Mouse (Mus musculus): ENCODE measurements around the gene Pdk2. TPM values are rescaled to one million over a fixed set of nuclear protein-coding genes. Genes with fewer than 3 reads are reported as not detected.

Gene Pdk2
- total RNA-seq, 2 experiments from 2014 or later = 144 to 199 TPM

GRCm38 (mm10) chr11:95070140-95071107 is 29.3 kb upstream of the Pdk2 start:
- no peak for DNase-seq

GRCm38 (mm10) chr11:95069226-95069957 is 28.2 kb upstream of the Pdk2 start:
- no peak for DNase-seq

GRCm38 (mm10) chr11:95056768-95057501 is 15.8 kb upstream of the Pdk2 start:
- DNase-seq = no peak

- DNase-seq = no peak
Measured at GRCm38 (mm10) chr11:95053062-95053461, 11.9 kb upstream of the Pdk2 start.

GRCm38 (mm10) chr11:95046980-95047680 is 6.0 kb upstream of the Pdk2 start:
- peak; percentile 73 for DNase-seq

DNA sequence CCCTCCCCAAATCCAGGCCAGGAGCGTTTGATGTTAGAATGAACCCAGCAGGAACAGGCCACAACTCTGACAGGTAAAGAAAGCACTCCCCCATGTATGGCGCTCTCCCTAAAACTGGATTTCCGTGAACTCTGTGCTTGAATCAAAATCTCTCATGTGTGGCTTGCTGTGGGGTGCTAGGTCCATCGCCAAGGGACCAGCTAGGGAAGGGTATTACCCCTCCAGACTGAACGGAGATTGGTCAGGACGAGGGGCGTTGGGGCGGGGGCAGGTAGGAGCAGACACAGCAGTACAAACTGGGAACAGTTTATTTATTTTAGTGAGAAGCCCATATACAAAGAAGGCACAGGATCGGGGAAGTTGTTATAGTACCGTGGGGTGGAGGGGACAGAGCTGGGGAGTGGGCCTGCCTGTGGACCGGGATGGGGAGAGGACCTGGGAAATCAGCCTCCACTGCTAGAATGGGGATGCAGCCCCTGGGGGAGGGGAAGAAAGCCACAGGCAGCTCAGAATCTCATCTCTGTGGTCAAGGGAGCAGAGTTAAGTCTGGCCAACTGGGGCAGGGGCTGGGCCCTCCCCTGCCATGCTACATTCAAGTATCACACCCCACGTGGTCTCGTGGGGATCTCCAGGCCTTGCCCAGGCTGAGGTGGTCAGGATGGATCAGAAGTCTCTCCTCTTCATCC is 3.2 kb upstream of the Pdk2 start:
- DNase-seq = no peak

- DNase-seq = no peak
Measured at GRCm38 (mm10) chr11:95043608-95044007, 2.5 kb upstream of the Pdk2 start.

- no peak for DNase-seq
Measured at GRCm38 (mm10) chr11:95043060-95043459, 1.9 kb upstream of the Pdk2 start.

DNA sequence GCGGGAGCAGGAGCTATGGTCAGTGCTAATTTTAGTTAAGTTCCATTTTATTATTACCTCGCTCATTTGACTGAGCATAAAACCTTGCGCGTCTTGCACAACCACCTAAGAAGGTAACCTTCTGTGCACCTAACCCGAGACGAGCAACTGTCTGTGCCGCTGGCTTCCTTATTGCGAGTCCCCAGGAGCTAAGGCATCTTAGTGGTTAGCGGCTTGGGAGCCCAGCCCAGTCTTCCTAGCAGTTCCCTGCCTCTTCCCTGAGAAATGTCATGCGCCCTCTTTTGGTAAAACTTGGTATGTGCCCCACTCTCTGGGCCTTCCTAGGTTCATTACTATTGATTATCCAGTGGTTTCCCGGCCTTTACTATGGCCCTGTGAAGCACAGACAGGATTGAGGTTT is 942 bp upstream of the Pdk2 start:
- DNase-seq = peak; percentile 88

DNA sequence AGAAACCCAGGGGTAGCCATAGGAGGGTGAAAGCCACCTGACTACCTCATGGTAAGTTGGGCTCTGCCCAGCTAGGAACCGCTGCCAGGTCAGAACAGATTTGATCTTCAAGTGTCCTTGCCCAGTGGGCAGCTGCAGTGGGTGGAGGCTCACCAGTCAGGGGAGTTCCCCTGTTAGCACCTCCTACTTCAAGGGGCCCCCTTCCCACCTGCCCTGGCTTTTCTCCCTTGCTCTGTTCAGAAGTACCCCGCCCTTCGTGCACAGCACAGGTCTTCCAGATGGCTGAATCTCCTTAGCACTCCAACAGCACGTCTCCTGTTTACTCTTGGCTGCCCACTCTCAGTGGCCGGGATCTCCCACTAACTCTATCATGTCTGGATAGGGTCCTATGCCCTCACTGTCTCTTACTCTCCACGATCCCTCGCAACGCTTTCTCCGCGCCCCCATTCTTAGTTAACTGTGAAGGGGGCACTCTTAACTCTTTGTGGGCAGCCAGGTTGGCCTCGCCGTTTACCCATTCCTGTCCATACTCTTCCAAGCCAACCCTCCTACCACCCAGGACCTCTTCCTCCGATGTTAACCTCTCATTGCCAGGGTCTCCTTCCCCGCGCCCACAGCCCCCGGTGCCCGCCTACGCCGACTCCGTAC is 539 bp downstream of the Pdk2 start:
- DNase-seq = peak; percentile 78

GRCm38 (mm10) chr11:95039766-95040165 is 1.4 kb downstream of the Pdk2 start:
- DNase-seq = no peak

DNA sequence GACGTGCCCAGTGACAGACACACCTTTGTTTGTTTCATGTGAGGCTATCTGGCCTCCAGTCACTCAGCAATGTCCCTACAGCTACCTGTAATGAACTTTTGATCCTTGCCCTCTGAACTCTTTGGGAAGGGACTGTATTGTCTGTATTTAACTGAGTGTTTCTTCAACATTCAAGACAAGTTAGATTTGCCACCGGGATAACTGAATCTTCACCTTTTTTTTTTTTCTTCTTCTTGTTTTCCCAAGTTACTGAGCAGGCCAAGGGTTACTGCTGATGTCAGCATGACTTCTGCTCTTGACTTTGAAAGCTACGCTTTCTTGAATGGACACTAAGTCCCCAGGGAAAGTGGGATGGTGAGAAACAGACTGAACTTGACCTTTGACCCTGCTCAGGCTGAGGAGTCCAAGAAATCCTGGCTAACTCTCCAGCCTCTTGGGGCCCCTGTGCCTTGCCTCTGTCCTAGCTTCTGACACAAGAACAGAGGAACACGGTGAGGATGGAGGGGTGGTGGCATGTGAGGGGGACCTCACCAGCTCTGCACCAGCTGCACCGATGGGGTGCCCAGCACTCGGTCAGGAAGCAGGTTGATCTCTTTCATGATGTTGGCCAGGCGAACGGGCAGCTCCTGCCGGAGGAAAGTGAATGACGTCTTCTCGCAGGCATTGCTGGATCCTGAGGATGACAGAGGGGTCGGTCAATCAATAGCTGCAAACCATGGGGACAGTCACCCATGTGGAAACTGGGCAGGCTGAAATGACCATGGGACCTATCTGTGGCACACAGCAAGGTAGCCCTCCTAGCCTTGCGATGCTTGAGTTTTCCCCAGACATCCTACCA is 2.1 kb downstream of the Pdk2 start:
- DNase-seq = peak; percentile 56

- DNase-seq = no peak
Measured at GRCm38 (mm10) chr11:95038156-95038817, 2.9 kb downstream of the Pdk2 start.

DNA sequence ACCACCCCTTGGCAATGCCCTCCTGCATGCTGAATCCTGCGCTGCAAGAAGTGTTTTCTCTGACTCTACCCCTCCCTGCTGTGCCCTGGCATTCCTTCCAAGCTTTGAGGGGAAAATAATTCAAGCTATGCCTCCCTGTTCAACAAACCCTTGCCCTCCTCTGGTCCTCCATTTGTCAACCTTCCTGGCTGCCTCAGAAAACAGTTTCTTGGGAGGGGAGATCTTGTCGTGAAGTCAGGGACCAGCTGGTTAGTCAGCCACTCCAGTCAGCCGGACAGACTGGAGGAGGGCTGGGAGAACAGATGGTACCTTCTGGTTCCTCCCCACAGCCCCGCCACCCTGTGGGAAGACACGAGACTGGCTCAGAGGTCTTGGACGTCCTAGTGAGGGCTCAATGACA is 3.8 kb downstream of the Pdk2 start:
- no peak for DNase-seq

DNA sequence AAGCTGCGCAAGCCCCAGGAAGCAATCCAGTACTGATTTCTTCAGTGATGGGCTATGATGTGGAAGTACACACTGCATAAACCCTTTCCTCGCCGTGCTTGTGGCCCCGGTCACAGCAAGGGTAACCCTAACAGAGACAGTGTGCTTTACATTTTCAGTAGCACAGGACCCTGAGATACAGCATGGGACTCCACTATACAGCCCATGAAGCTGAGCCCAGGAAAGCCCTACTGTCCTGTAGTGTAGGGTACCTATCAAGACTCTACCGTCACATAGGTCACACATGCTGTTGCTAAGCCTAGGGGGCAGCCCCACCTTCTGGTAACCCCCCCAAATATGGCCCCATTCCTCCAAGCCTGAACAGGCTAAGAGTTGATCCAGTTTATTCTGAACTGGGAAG is 4.6 kb downstream of the Pdk2 start:
- DNase-seq = no peak

DNA sequence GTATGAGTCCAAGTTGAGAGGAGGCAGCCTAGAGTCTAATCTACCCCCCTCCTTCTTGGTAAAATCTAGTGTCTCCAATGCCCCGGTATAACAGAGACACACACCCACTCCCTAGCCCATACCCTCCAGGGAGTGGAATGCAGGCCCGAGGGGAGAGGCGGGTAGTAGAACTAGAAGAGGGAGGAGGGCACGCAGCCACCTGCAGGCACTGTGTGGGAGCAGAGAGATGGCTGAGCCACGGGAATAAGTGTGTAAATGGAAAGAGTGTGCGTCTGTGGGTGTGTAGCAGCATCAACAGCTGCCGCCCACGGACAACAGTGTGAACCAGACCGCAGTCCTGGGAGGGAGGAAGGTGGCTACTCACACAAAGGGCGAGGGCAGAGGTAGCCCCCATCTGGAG is 6.3 kb downstream of the Pdk2 start:
- DNase-seq = no peak

DNA sequence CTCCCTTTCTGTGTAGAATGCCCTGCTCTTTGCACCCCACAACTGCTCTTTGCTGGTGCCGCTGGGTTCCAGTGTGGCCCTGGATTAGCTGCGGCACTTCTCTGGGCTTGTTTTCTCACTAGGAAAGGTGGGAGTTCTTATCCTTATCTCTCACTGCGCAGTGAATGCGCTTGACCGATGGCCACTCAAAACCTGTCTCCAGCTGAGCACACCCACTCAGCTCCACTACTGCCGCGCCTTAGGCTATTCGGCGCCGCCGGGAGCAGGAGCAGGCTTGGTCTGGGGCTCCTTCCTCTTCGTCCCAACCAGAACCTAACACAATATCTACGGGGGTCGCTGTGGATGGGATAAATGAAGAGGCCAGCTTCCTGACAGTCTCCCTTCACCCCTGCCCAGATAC is 7.5 kb downstream of the Pdk2 start:
- no peak for DNase-seq

DNA sequence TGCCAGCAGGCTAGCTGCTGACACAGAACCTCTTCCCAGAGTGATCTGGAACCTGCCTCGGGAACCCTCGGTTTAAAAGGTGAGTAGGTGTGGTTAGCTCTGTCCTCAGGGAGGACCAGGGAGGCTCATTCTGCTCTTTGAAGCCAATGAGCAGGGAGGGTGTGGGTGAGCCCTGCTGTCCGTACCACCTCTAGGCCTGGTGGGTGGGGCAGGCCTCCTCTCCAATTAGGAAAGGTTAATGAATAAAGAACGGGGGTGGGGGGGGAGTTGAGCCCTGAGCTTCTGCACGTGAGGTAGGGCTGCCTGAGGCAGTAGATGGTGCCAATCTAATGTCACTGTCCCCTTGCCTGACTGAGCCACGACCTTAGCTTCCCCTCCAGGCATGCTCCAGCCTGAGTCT is 8.2 kb downstream of the Pdk2 start:
- DNase-seq = no peak

- no peak for DNase-seq
Measured at GRCm38 (mm10) chr11:95027850-95028470, 13.2 kb downstream of the Pdk2 start.

All from adrenal gland, postnatal 10 days (tissue).